Mouse (Mus musculus) left cerebral cortex, postnatal 4 days (tissue): ENCODE measurements around the gene Cyth3. TPM values are rescaled to one million over a fixed set of nuclear protein-coding genes. Genes with fewer than 3 reads are reported as not detected.

ENCODE experiments used
- total RNA-seq, 2 experiments: library from RNA; stranded (reverse); gene quantifications; 2 replicates each; pipeline ENCODE4 v1.2.3; 2021

The Cyth3 gene
- total RNA-seq, 2 experiments from 2014 or later, result 88.2 to 115 TPM

Other genes with a start within 250 kb of the Cyth3 start
- gene Kdelr2, start 218.6 kb upstream of the Cyth3 start, total RNA-seq, result 10 to 100 TPM; 61.0 to 64.9 TPM
- 10 to 100 TPM; 16.7 to 17.4 TPM for gene Daglb, start 157.9 kb upstream of the Cyth3 start, total RNA-seq
- 100 to 1,000 TPM; 415 to 420 TPM for gene Rac1, start 94.4 kb upstream of the Cyth3 start, total RNA-seq
- 10 to 100 TPM; 40.9 to 43.9 TPM for gene Usp42, start 109.8 kb downstream of the Cyth3 start, total RNA-seq
- 10 to 100 TPM; 41.1 to 42.9 TPM for gene Eif2ak1, start 195.3 kb downstream of the Cyth3 start, total RNA-seq